Mouse (Mus musculus) ES-E14 (cell line): Measurements from ENCODE around the gene Mrpl45. TPM values are rescaled to one million over a fixed set of nuclear protein-coding genes. Genes with fewer than 3 reads are reported as not detected.

ENCODE experiments used
- DNase-seq: peaks from one replicate; pipeline ENCODE4 v3.0.0-alpha.2; 2013; ENCODE audit warnings: low read depth, low spot score
- H3K27ac ChIP-seq: 2 replicates; pipeline ENCODE4 v1.5.1; 2012; ENCODE audit warnings: low read depth, mild to moderate bottlenecking, low read length, moderate library complexity, mixed read lengths; ENCODE audit not compliant: poor library complexity, insufficient read depth, severe bottlenecking
- H3K36me3 ChIP-seq: 2 replicates; pipeline ENCODE4 v1.6.1; 2012; ENCODE audit warnings: mild to moderate bottlenecking, low read length, moderate library complexity, mixed read lengths; ENCODE audit not compliant: control insufficient read depth, poor library complexity, insufficient read depth, severe bottlenecking
- H3K4me1 ChIP-seq, 2 experiments: fragments of 150-350 bp in 1 of 2; sonication (generic) in 1 of 2; 2 replicates each; pipeline ENCODE4 v1.6.1; 2012; ENCODE audit warnings: low read length in 2 of 2, mild to moderate bottlenecking in 1 of 2, mixed read lengths in 1 of 2; ENCODE audit not compliant: control insufficient read depth in 2 of 2, insufficient read depth in 2 of 2, poor library complexity in 1 of 2
- H3K4me3 ChIP-seq, 2 experiments: fragments of 150-350 bp in 1 of 2; sonication (generic) in 1 of 2; 2 replicates each; pipeline ENCODE4 v1.5.1; 2012; ENCODE audit warnings: low read length in 2 of 2, low read depth in 1 of 2, mild to moderate bottlenecking in 1 of 2, mixed read lengths in 1 of 2; ENCODE audit not compliant: insufficient read depth in 1 of 2, poor library complexity in 1 of 2, severe bottlenecking in 1 of 2
- H3K9ac ChIP-seq: 2 replicates; pipeline ENCODE4 v1.6.1; 2012; ENCODE audit warnings: low read depth, mild to moderate bottlenecking, low read length, mixed read lengths; ENCODE audit not compliant: poor library complexity, insufficient read depth, severe bottlenecking
- H3K9me3 ChIP-seq: fragments of 150-350 bp; sonication (generic); 2 replicates; pipeline ENCODE4 v1.6.1; 2012; ENCODE audit warnings: low read depth, mild to moderate bottlenecking, low read length; ENCODE audit not compliant: control insufficient read depth, insufficient read depth
- CHD2 ChIP-seq: IDR thresholded peaks from 2 replicates; pipeline ENCODE4 v1.6.1; 2014; ENCODE audit warnings: mild to moderate bottlenecking, low read depth, low read length, inconsistent platforms
- HCFC1 ChIP-seq: IDR thresholded peaks from 2 replicates; pipeline ENCODE4 v1.6.1; 2012; ENCODE audit warnings: low read length, inconsistent platforms, borderline replicate concordance; ENCODE audit not compliant: insufficient read depth
- MAFK ChIP-seq: IDR thresholded peaks from 2 replicates; pipeline ENCODE4 v1.6.1; 2014; ENCODE audit warnings: mild to moderate bottlenecking, low read depth, low read length, inconsistent platforms; ENCODE audit not compliant: insufficient read depth
- ZC3H11A ChIP-seq: IDR thresholded peaks from 2 replicates; pipeline ENCODE4 v1.6.1; 2012; ENCODE audit warnings: low read depth, mild to moderate bottlenecking, inconsistent platforms, low read length, borderline replicate concordance
- ZNF384 ChIP-seq: IDR thresholded peaks from 2 replicates; pipeline ENCODE4 v1.6.1; 2012; ENCODE audit warnings: low read depth, low read length, inconsistent platforms
- in situ Hi-C, 2 experiments: fragments of 600-800 bp; cut with MboI; formaldehyde crosslinking; loops; one replicate each; pipeline ENCODE4 v1.15.1; 2025; ENCODE audit warnings: low sequenced_read_pairs in 2 of 2, inconsistent platforms in 1 of 2; ENCODE audit not compliant: unreplicated experiment in 2 of 2
- total RNA-seq: library from RNA; depleted of rRNA; stranded (reverse); fragments of 300-350 nt; gene quantifications from 2 replicates; pipeline ENCODE4 v1.2.3, GENCODE M21; 2012

Gene Mrpl45
- total RNA-seq, 1 experiment: 76.8 TPM

GRCm38 (mm10) chr11:97285852-97286775, 29.4 kb upstream of the Mrpl45 start:
- Histone ChIP-seq H3K36me3 (no peaks in the 10 kb centered on the region), H3K27ac (peak overlapping the region; percentile 47; the same call in 1 of the 2 replicates)

DNA sequence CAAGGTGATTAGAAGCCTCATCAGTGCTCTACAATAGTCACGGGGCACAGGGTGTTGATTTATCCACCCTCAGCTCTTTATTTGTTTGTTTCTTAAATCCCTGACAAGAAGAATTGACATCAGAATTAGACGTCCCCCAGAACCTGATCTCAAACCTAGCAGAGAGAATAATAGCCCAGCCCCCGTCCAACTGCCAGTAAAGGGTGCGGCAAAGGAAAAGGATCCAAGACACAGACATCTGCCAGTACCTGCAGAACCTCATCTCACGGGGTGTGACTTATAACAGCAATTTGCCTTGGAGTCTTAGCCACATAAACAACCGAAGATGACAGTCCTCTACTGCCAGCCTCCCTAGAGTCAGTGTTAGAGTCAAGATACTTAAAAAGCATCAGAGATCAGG, 28.5 kb upstream of the Mrpl45 start:
- Histone ChIP-seq H3K36me3 (no peaks in the 10 kb centered on the region), H3K27ac (peak overlapping the region; percentile 80; the same call in 1 of the 2 replicates), H3K4me3 (peak overlapping the region in 1 of 2 experiments; percentile 28; a peak in 1 of 4 replicates), H3K4me1 (peaks cover 16 to 23% of the 10 kb centered on the region in 2 experiments), H3K9ac (peak overlapping the region; percentile 14; the same call in 1 of the 2 replicates), H3K9me3 (no peaks in the 10 kb centered on the region)
- no peak for TF ChIP-seq ZNF384
- TF ChIP-seq MAFK: no peak
- no peak for TF ChIP-seq ZC3H11A
- no peak for TF ChIP-seq HCFC1
- no peak for TF ChIP-seq CHD2
- no peak for DNase-seq
- in situ Hi-C loops: no loop called here

More at GRCm38 (mm10) chr11:97285852-97286775, 29.4 kb upstream of the Mrpl45 start:
- in situ Hi-C loops: no loop called here
- Histone ChIP-seq H3K4me3 (no peak overlapping the region), H3K9ac (no peak overlapping the region), H3K9me3 (no peaks in the 10 kb centered on the region), H3K4me1 (peaks cover 18 to 23% of the 10 kb centered on the region in 2 experiments)
- no peak for DNase-seq
- TF ChIP-seq CHD2: no peak
- TF ChIP-seq HCFC1: no peak
- peak; percentile 56; the same call in 1 of the 2 replicates for TF ChIP-seq ZNF384

- TF ChIP-seq ZNF384: peak; percentile 91; the same call in 1 of the 2 replicates
- no peak for TF ChIP-seq ZC3H11A
- no peak overlapping the region for H3K4me3 ChIP-seq
- peak overlapping the region; percentile 80; the same call in 1 of the 2 replicates for H3K27ac ChIP-seq
- H3K4me1 ChIP-seq: peaks cover 18 to 23% of the 10 kb centered on the region in 2 experiments
- DNase-seq: no peak
- no peaks in the 10 kb centered on the region for H3K9me3 ChIP-seq
- in situ Hi-C loops: no loop called here
- H3K36me3 ChIP-seq: no peaks in the 10 kb centered on the region
- 0 out of 2 replicates have a peak overlapping the region, but pooled peaks have one; percentile 14 for H3K9ac ChIP-seq
Observed at GRCm38 (mm10) chr11:97287643-97288042, 27.9 kb upstream of the Mrpl45 start.

DNA sequence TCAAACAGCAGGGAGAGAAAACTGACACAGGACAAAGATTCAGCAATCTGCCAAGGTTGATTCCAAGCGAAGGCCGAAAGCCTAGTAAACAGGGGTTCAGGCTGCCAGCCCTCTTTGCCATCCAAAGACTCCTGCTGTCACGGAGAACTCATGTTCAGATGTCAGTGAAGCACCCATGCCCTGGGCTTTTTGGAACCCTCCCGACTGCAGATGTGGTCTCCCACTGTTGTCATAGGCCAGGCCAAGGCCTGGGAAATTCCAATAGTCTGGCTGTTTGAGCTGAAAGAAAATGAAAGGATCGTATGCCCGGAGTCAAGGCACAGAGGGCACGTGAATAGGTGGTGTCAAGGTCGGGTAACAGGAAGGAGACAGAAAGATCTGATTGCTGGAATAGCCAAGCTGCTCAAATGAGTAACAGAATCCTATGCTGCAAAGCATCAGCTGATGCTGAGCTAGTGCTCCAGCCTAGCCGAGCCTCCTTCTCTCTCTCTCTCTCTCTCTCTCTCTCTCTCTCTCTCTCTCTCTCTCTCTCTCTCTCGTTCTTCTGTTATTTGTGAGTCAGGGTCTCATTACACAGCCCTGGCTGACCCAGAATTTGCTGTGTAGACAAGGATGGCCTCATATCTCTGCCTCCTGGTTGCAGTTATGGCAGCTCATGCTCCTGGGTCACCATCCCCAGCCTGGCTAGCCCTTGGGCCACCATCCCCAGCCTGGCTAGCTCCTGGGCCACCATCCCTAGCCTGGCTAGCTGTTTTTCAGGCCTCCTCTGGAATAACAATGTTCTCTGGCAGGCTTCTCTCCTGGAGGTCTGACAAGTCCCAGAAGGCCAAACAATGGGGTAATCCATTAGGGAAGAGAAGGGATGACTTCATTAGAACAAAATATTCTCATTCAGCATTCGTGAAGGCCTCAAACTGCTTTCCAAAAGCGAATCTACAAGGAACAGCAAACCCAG, 26.0 kb upstream of the Mrpl45 start:
- peak overlapping the region; percentile 35 for H3K27ac ChIP-seq
- no peak for TF ChIP-seq MAFK
- no peak for TF ChIP-seq CHD2
- TF ChIP-seq HCFC1: no peak
- TF ChIP-seq ZNF384: no peak
- no peak for TF ChIP-seq ZC3H11A
- in situ Hi-C loops: no loop called here

More for the DNA sequence above, 26.0 kb upstream of the Mrpl45 start:
- Histone ChIP-seq H3K4me1 (peaks cover 19 to 25% of the 10 kb centered on the region in 2 experiments), H3K9me3 (no peaks in the 10 kb centered on the region), H3K9ac (no peak overlapping the region), H3K4me3 (no peak overlapping the region), H3K36me3 (no peaks in the 10 kb centered on the region)
- no peak for DNase-seq
